Mouse (Mus musculus) forebrain, embryonic 11.5 days (tissue): ENCODE results near the gene Rassf10. TPM values are rescaled to one million over a fixed set of nuclear protein-coding genes. Genes with fewer than 3 reads are reported as not detected.

Experiments
- ATAC-seq: fragments of 200-750 bp; cut with Nextera tagmentation; replicated peaks from 2 replicates; pipeline ENCODE4 v1.8.0; 2017; ENCODE audit warnings: moderate TSS enrichment; ENCODE audit not compliant: low FRiP score
- DNase-seq: peaks from one replicate; pipeline ENCODE4 v3.0.0-alpha.2; 2017; ENCODE audit warnings: low spot score
- H3K27ac ChIP-seq: fragments of 300-500 bp; sonication (generic); 2 replicates; pipeline ENCODE4 v1.5.1; 2014; ENCODE audit warnings: low read depth, low read length
- H3K27me3 ChIP-seq: fragments of 300-500 bp; sonication (generic); 2 replicates; pipeline ENCODE4 v1.6.1; 2014; ENCODE audit warnings: mild to moderate bottlenecking, low read length, mixed read lengths; ENCODE audit not compliant: control insufficient read depth, insufficient read depth
- H3K36me3 ChIP-seq: fragments of 300-500 bp; sonication (generic); 2 replicates; pipeline ENCODE4 v1.6.1; 2014; ENCODE audit warnings: mild to moderate bottlenecking, low read length, moderate library complexity, mixed read lengths; ENCODE audit not compliant: control insufficient read depth, insufficient read depth
- H3K4me1 ChIP-seq: fragments of 300-500 bp; sonication (generic); replicated peaks from 2 replicates; pipeline ENCODE4 v1.6.1; 2014; ENCODE audit warnings: low read length, mixed read lengths; ENCODE audit not compliant: control insufficient read depth, insufficient read depth
- H3K4me2 ChIP-seq: fragments of 300-500 bp; sonication (generic); 2 replicates; pipeline ENCODE4 v1.6.1; 2014; ENCODE audit warnings: low read depth, mild to moderate bottlenecking, low read length, moderate library complexity, mixed read lengths; ENCODE audit not compliant: severe bottlenecking
- H3K4me3 ChIP-seq: fragments of 300-500 bp; sonication (generic); 2 replicates; pipeline ENCODE4 v1.5.1; 2014; ENCODE audit warnings: low read depth, low read length
- H3K9ac ChIP-seq: fragments of 300-500 bp; sonication (generic); 2 replicates; pipeline ENCODE4 v1.6.1; 2014; ENCODE audit warnings: low read length
- H3K9me3 ChIP-seq: fragments of 300-500 bp; sonication (generic); 2 replicates; pipeline ENCODE4 v1.6.1; 2016; ENCODE audit warnings: low read length, mixed read lengths; ENCODE audit not compliant: control insufficient read depth
- WGBS: fragments of 180-500 bp; shearing (Covaris S2); extraction: QIAGEN DNeasy Blood & Tissue Kit; methylation state at CpG from one replicate; pipeline ENCODE4 v1.1.7; 2014; 5-methylcytosine and 5-hydroxymethylcytosine counted together
- polyA plus RNA-seq: library from polyadenylated mRNA; unstranded; fragments of >200 nt; fragmentation: Nextera tagmentation; extraction: Ambion mirVana; gene quantifications from 2 replicates; pipeline ENCODE4 v1.2.1, GENCODE M21; 2014

The Rassf10 gene
- polyA plus RNA-seq, 1 experiment from 2014 or later: 0.51 TPM

- DNase-seq: no peak
- WGBS: 40% methylated on average over 5 of the region's 5 CpGs
- Histone ChIP-seq H3K4me3 (no peak overlapping the region), H3K4me2 (no peak overlapping the region), H3K4me1 (no peaks in the 10 kb centered on the region), H3K9ac (no peak overlapping the region), H3K9me3 (no peaks in the 10 kb centered on the region), H3K36me3 (no peaks in the 10 kb centered on the region), H3K27ac (no peak overlapping the region), H3K27me3 (no peaks in the 10 kb centered on the region)
- ATAC-seq: no peak
Measured at GRCm38 (mm10) chr7:112983316-112983715, 29.6 kb downstream of the Rassf10 start.

- no peaks in the 10 kb centered on the region for H3K9me3 ChIP-seq
- no peaks in the 10 kb centered on the region for H3K4me1 ChIP-seq
- H3K27ac ChIP-seq: no peak overlapping the region
- no peak overlapping the region for H3K9ac ChIP-seq
- no peak overlapping the region for H3K4me3 ChIP-seq
- no peaks in the 10 kb centered on the region for H3K36me3 ChIP-seq
- ATAC-seq (no peak), DNase-seq (no peak)
- H3K27me3 ChIP-seq: no peaks in the 10 kb centered on the region
- H3K4me2 ChIP-seq: no peak overlapping the region
- 73% methylated on average over 17 of the region's 17 CpGs for WGBS
Measured at GRCm38 (mm10) chr7:112984704-112985577, 31.2 kb downstream of the Rassf10 start.

DNA sequence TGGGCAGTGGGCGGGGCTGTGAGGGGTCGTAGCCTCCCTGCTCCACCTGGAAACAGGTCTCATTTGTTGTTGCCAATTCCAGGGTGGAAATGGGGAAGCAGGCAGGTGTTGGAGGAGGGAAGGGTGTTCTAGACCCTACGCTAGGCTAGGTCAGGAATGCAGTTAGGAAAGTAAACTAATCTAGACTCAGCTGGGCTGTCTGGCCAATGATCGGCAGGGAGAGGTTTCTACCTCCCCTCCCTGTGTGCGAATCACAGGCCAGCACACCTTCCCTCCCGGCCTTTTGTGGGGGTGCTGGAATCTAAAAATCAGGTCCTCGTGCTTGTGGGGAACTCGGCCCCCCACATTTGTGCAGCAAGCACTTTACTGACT lies 31.8 kb downstream of the Rassf10 start:
- WGBS: 67% methylated on average over 8 of the region's 8 CpGs
- Histone ChIP-seq H3K4me1 (no peaks in the 10 kb centered on the region), H3K27me3 (no peaks in the 10 kb centered on the region), H3K9me3 (no peaks in the 10 kb centered on the region), H3K27ac (no peak overlapping the region), H3K9ac (no peak overlapping the region), H3K4me2 (no peak overlapping the region), H3K4me3 (no peak overlapping the region), H3K36me3 (no peaks in the 10 kb centered on the region)
- ATAC-seq: no peak
- no peak for DNase-seq

DNA sequence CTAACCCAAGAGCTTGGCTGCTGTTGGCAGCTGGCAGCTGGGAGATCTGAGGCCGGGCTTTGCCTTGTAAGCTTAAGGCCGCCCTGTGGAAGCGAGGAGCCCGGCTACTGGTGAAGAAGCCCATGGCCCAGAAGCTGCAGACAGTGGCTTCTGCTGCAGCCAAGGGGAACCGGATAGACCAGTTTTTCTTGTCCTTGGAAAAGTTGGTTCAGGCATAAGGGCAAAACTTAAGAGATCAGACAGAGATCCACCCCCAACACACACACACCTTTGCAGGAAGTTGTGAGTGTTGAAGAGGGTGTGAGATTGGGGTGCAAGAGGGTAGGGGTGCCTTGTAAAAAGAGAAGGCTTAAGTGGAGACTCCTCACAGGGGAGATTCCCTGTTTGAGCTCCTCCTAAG lies 39.2 kb downstream of the Rassf10 start:
- Histone ChIP-seq H3K27ac (no peak overlapping the region), H3K9ac (no peak overlapping the region)
- 85% methylated on average over 5 of the region's 5 CpGs for WGBS

DNA sequence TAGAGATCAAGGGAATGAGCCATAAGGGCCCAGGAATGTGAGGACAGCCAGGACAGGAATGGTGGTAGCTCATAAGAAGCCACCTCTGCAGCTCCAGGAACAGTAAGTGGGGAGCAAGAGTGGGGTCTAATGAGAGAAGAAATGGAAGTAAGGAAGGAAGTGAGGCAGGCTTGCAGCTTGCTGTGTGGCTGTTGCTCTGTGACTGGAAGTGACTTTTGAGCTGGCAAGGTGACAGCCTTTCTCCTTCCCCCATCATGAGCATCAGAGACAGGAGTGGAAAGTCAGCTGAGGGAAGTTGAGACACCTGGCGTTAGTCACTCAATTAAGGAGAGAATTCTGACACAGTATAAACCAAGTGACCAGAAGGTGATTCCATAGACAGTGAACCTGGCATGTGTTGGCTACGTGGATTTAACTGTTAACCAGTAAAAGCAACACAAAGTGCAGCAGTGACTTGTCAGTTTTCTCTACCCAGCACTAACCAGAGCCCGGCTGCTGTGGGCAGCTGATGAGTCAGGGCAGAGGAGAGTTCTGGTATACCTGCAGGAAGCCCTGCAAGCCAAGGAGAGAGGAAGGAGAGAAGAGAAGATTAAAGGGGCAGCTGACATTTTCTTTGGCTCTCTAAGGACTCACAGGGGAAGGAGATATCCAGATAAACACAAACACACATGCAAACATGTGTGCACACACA lies 49.9 kb downstream of the Rassf10 start:
- H3K27ac ChIP-seq: no peak overlapping the region
- H3K4me1 ChIP-seq: no peaks in the 10 kb centered on the region
- H3K27me3 ChIP-seq: no peaks in the 10 kb centered on the region
- no peak overlapping the region for H3K4me2 ChIP-seq
- no peak overlapping the region for H3K9ac ChIP-seq
- DNase-seq: no peak
- no peak for ATAC-seq
- H3K4me3 ChIP-seq: no peak overlapping the region
- no peaks in the 10 kb centered on the region for H3K9me3 ChIP-seq
- 86% methylated on average over 3 of the region's 3 CpGs for WGBS
- H3K36me3 ChIP-seq: no peaks in the 10 kb centered on the region

More for the DNA sequence above, 39.2 kb downstream of the Rassf10 start:
- no peaks in the 10 kb centered on the region for H3K36me3 ChIP-seq
- H3K4me1 ChIP-seq: no peaks in the 10 kb centered on the region
- H3K4me3 ChIP-seq: no peak overlapping the region
- DNase-seq (no peak), ATAC-seq (no peak)
- H3K27me3 ChIP-seq: no peaks in the 10 kb centered on the region
- no peaks in the 10 kb centered on the region for H3K9me3 ChIP-seq
- H3K4me2 ChIP-seq: no peak overlapping the region

DNA sequence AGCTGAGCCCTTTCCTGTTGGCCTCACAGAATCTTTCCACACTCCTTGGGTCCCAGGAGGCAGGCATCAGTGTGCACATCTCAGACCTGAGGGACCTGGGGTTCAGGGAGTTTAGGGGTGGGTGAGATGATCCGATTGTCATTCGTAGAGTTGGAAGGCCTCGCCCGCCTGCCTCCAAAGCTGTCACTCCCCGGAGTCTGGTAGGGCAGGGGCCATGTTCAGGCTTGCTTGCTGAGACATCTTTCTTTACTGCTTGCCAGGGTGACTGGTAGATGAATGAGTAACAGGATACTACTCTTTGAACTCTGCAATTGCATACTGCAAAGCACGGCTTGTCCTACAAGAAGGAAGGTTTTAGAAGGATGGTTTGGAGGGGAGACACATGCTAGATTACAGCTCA lies 52.0 kb downstream of the Rassf10 start:
- Histone ChIP-seq H3K36me3 (no peaks in the 10 kb centered on the region), H3K4me1 (no peaks in the 10 kb centered on the region), H3K9ac (no peak overlapping the region), H3K4me3 (no peak overlapping the region), H3K4me2 (no peak overlapping the region), H3K9me3 (no peaks in the 10 kb centered on the region), H3K27ac (no peak overlapping the region), H3K27me3 (no peaks in the 10 kb centered on the region)
- 91% methylated on average over 6 of the region's 6 CpGs for WGBS
- DNase-seq: no peak
- no peak for ATAC-seq
